Mouse (Mus musculus) left cerebral cortex, postnatal 25 days (tissue): ENCODE data around the gene Klhl12. TPM values are rescaled to one million over a fixed set of nuclear protein-coding genes. Genes with fewer than 3 reads are reported as not detected.

Source experiments
- total RNA-seq, 2 experiments: library from RNA; stranded (reverse); gene quantifications; 2 replicates each; pipeline ENCODE4 v1.2.3; 2021

Klhl12 gene
- total RNA-seq, 2 experiments from 2014 or later, result 37.1 to 37.7 TPM

Other genes with a start within 250 kb of the Klhl12 start
- 100 to 1,000 TPM; 195 to 200 TPM for gene Adora1, start 220.1 kb upstream of the Klhl12 start, total RNA-seq
- not detected for gene Myog, start 165.5 kb upstream of the Klhl12 start, total RNA-seq
- gene Ppfia4, start 122.6 kb upstream of the Klhl12 start, total RNA-seq, result 10 to 100 TPM; 43.3 to 49.4 TPM
- 10 to 100 TPM; 67.2 to 72.9 TPM for gene Tmem183a, start 93.6 kb upstream of the Klhl12 start, total RNA-seq
- not detected for gene 4933406M09Rik, start 69.6 kb upstream of the Klhl12 start, total RNA-seq
- 10 to 100 TPM; 15.8 to 16.6 TPM for gene Cyb5r1, start 50.0 kb upstream of the Klhl12 start, total RNA-seq
- gene Adipor1, start 40.2 kb upstream of the Klhl12 start, total RNA-seq, result 10 to 100 TPM; 62.3 to 63.5 TPM
- gene Rabif, start 39.1 kb downstream of the Klhl12 start, total RNA-seq, result 10 to 100 TPM; 30.6 to 31.8 TPM
- gene Mgat4e, start 94.2 kb downstream of the Klhl12 start, total RNA-seq, result not detected
- gene Kdm5b, start 104.6 kb downstream of the Klhl12 start, total RNA-seq, result 10 to 100 TPM; 64.2 to 65.5 TPM
- gene Syt2, start 191.1 kb downstream of the Klhl12 start, total RNA-seq, result 10 to 100 TPM; 42.8 to 49.3 TPM